Mouse (Mus musculus) stomach, postnatal 0 days (tissue): ENCODE measurements around the gene Cox5a.

Source experiments
- CTCF ChIP-seq: IDR thresholded peaks from 2 replicates; pipeline ENCODE4 v1.5.1; 2016; ENCODE audit warnings: antibody characterized with exemption, low read depth, mild to moderate bottlenecking, moderate library complexity
- EP300 ChIP-seq: optimal IDR thresholded peaks from 2 replicates; pipeline ENCODE3; 2016; ENCODE audit warnings: antibody characterized with exemption

DNA sequence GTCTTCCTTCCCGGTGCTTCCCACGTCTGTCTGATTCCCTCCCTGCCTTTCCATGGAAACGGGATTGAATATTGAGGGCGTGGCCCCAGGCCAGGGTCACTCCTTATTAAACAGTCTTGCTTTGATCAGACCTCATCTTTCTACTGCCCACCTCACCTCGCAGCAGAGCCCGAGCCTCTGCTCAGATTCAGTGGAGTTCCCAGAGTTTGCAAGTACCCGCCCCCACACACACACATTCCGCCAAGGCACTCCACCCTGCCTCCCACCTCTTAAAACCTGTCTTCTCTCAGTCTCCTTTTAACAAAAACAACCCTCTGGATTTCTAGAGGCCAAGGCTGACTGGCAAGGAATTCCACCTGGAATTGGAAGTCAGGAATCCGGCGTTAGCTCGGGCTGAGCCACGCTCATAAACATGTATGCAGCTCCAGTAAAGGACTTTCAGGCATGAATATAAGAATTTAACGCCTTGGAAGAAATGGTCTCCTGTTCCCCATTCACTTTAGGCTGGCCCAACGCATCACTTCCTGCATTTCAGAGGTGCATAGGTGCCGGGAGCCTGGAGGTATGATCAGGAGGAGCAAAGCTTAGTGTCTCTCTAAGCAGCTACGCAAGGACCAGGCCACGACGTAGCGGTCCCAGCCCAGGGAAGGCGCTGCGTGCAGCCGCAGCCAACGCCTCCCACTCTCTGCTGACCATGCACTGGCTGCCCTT lies 18.0 kb upstream of the Cox5a start:
- TF ChIP-seq CTCF (no peak), EP300 (no peak)
